Mouse (Mus musculus) liver, embryonic 15.5 days (tissue): ENCODE measurements at regions not wholly inside any gene's neighbourhood (a gene's known extent, or its start where the extent isn't known, plus 50 kb on each side); places are given as distances from the start of the nearest gene placed in this dataset.
"Not testable (repeated sequence)": the region's sequence is repeated elsewhere in the genome, so short reads cannot be mapped to it uniquely, and the experiment has no call there.

Experiments
- ATAC-seq: fragments of 200-750 bp; cut with Nextera tagmentation; 2 replicates; pipeline ENCODE4 v1.8.0; 2017; ENCODE audit warnings: moderate number of reproducible peaks, mild to moderate bottlenecking, moderate library complexity; ENCODE audit not compliant: insufficient read depth
- H3K27ac ChIP-seq: fragments of 300-500 bp; sonication (generic); replicated peaks from 2 replicates; pipeline ENCODE4 v1.5.1; 2015; ENCODE audit warnings: mild to moderate bottlenecking, inconsistent platforms
- H3K27me3 ChIP-seq: fragments of 300-500 bp; sonication (generic); 2 replicates; pipeline ENCODE4 v1.6.1; 2015; ENCODE audit warnings: mild to moderate bottlenecking, inconsistent platforms
- H3K36me3 ChIP-seq: fragments of 300-500 bp; sonication (generic); replicated peaks from 2 replicates; pipeline ENCODE4 v1.6.1; 2015; ENCODE audit warnings: moderate library complexity, mild to moderate bottlenecking, inconsistent platforms
- H3K4me1 ChIP-seq: fragments of 300-500 bp; sonication (generic); replicated peaks from 2 replicates; pipeline ENCODE4 v1.6.1; 2015; ENCODE audit warnings: inconsistent platforms
- H3K4me2 ChIP-seq: fragments of 300-500 bp; sonication (generic); 2 replicates; pipeline ENCODE4 v1.6.1; 2015; ENCODE audit warnings: moderate library complexity, mild to moderate bottlenecking, inconsistent platforms
- H3K4me3 ChIP-seq: fragments of 300-500 bp; sonication (generic); replicated peaks from 2 replicates; pipeline ENCODE4 v1.5.1; 2015; ENCODE audit warnings: mild to moderate bottlenecking, inconsistent platforms
- H3K9ac ChIP-seq: fragments of 300-500 bp; sonication (generic); 2 replicates; pipeline ENCODE4 v1.6.1; 2015; ENCODE audit warnings: moderate library complexity, mild to moderate bottlenecking, inconsistent platforms
- H3K9me3 ChIP-seq: fragments of 300-500 bp; sonication (generic); replicated peaks from 2 replicates; pipeline ENCODE4 v1.6.1; 2016; ENCODE audit warnings: inconsistent platforms
- WGBS: fragments of 180-500 bp; shearing (Covaris S2); methylation state at CpG from one replicate; pipeline ENCODE4 v1.1.7; 2015; ENCODE audit warnings: mixed read lengths; ENCODE audit not compliant: insufficient replicate concordance; 5-methylcytosine and 5-hydroxymethylcytosine counted together

GRCm38 (mm10) chr2:166310438-166310837 is 155.0 kb upstream of the Sulf2 start:
- WGBS: 54% methylated on average over 5 of the region's 5 CpGs
- Histone ChIP-seq H3K4me2 (no peak overlapping the region), H3K9me3 (no peaks in the 10 kb centered on the region), H3K27me3 (no peaks in the 10 kb centered on the region), H3K9ac (no peak overlapping the region), H3K4me3 (no peak overlapping the region), H3K4me1 (no peaks in the 10 kb centered on the region), H3K27ac (no peak overlapping the region), H3K36me3 (no peaks in the 10 kb centered on the region)
- no peak for ATAC-seq

GRCm38 (mm10) chr2:166309882-166310281 is 154.4 kb upstream of the Sulf2 start:
- no peaks in the 10 kb centered on the region for H3K27me3 ChIP-seq
- ATAC-seq: no peak
- no peaks in the 10 kb centered on the region for H3K4me1 ChIP-seq
- no peaks in the 10 kb centered on the region for H3K36me3 ChIP-seq
- H3K4me2 ChIP-seq: no peak overlapping the region
- no peak overlapping the region for H3K9ac ChIP-seq
- no peak overlapping the region for H3K4me3 ChIP-seq
- H3K9me3 ChIP-seq: no peaks in the 10 kb centered on the region
- 68% methylated on average over 2 of the region's 2 CpGs for WGBS
- no peak overlapping the region for H3K27ac ChIP-seq

DNA sequence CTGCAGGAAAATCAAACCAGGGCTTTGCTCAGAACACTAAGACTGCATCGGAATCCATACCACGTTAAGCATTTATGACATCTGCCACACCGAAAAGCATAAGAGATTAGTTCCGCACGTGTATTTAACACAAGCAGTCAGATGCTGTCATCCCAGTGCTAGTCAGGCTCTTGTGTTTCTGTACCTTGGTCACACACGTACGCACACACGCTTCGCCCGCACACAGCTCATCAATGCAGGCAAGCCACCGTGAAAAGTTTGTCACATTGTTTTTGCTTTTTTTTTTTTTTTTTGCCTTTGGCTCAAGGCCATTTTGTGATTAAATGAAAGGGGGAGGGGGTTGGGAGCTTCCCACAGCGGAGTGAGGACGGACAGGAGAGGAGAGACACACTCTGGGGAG is 152.1 kb upstream of the Sulf2 start:
- no peaks in the 10 kb centered on the region for H3K27me3 ChIP-seq
- no peak overlapping the region for H3K4me2 ChIP-seq
- H3K36me3 ChIP-seq: no peaks in the 10 kb centered on the region
- H3K9ac ChIP-seq: no peak overlapping the region
- no peaks in the 10 kb centered on the region for H3K9me3 ChIP-seq
- ATAC-seq: no peak
- H3K4me3 ChIP-seq: no peak overlapping the region
- H3K4me1 ChIP-seq: no peaks in the 10 kb centered on the region
- no peak overlapping the region for H3K27ac ChIP-seq
- WGBS: 74% methylated on average over 13 of the region's 13 CpGs

DNA sequence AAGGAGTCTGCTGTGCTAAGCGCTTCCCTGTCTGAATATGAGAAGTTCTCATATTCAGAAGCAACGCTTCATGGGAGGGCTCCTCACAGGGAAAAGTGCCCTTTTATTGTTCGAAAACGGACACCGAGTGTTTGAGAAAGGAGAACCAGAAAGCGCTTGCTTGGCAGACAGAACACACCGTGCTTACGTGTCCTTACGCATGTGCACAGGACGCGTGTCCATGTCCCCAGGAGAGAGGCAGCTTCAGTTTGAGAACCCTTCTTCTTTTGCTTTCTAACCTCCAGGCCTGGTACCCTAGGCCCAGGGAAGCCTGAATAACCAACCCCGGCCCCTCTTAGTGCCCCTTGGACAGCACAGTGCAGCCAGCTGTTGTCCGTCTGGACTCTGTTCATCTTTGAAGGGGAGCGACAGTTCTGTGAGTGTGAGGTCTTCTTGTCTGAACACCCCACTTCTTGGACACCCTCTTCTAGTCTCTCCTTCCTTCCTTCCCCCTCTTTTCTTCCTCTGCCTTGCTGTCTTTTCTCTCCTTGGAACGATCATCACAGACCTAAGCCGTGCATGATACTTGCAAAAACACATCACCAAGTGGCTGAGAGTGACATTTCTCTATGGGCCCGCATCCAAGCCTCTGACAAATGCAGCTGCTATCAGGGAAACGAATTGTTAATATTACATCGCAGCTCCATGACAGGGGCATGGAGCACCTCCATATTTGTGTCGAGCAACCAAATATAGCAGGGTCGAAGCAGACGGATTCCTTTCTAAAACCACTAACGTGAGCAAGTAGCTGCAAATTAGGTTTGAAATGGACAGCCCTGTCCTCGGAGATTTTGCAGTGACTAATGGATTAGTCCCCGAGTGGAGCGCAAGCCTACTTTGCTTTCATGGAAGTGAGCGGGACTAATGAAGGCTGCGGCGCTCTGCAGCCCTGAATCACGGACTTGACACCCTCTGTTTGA is 149.9 kb upstream of the Sulf2 start:
- no peaks in the 10 kb centered on the region for H3K4me1 ChIP-seq
- no peaks in the 10 kb centered on the region for H3K36me3 ChIP-seq
- no peak overlapping the region for H3K27ac ChIP-seq
- H3K4me3 ChIP-seq: no peak overlapping the region
- no peaks in the 10 kb centered on the region for H3K9me3 ChIP-seq
- WGBS: 75% methylated on average over 30 of the region's 30 CpGs
- H3K9ac ChIP-seq: no peak overlapping the region
- no peaks in the 10 kb centered on the region for H3K27me3 ChIP-seq
- ATAC-seq: no peak
- H3K4me2 ChIP-seq: no peak overlapping the region

- H3K4me1 ChIP-seq: no peaks in the 10 kb centered on the region
- H3K9ac ChIP-seq: no peak overlapping the region
- no peaks in the 10 kb centered on the region for H3K27me3 ChIP-seq
- H3K9me3 ChIP-seq: no peaks in the 10 kb centered on the region
- H3K4me3 ChIP-seq: no peak overlapping the region
- no peak overlapping the region for H3K27ac ChIP-seq
- H3K4me2 ChIP-seq: no peak overlapping the region
- no peaks in the 10 kb centered on the region for H3K36me3 ChIP-seq
- ATAC-seq: no peak
- WGBS: 56% methylated on average over 2 of the region's 2 CpGs
Observed at GRCm38 (mm10) chr2:166303854-166304253, 148.4 kb upstream of the Sulf2 start.

DNA sequence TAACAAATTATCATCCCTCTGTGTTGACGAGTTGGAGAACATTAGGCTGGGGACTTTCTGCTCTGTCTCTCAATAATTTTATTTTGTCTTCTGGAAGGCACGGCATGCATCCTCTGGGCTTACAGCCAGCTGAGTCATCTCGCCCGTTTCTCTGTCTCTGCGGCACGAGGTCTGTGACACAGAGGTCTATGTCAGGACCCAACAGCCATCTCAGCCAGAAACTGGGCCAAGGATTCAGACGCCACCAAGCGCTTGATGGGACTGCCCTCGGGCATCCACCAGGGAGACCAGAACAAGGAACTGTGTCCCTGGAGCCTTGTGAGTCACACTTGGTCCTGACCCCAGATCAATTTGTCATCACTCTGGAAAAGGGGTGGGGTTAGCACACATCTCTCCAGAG is 145.7 kb upstream of the Sulf2 start:
- 74% methylated on average over 9 of the region's 9 CpGs for WGBS
- no peak for ATAC-seq
- Histone ChIP-seq H3K9me3 (no peaks in the 10 kb centered on the region), H3K4me3 (no peak overlapping the region), H3K36me3 (no peaks in the 10 kb centered on the region), H3K27me3 (no peaks in the 10 kb centered on the region), H3K9ac (no peak overlapping the region), H3K27ac (no peak overlapping the region), H3K4me1 (no peaks in the 10 kb centered on the region), H3K4me2 (no peak overlapping the region)

DNA sequence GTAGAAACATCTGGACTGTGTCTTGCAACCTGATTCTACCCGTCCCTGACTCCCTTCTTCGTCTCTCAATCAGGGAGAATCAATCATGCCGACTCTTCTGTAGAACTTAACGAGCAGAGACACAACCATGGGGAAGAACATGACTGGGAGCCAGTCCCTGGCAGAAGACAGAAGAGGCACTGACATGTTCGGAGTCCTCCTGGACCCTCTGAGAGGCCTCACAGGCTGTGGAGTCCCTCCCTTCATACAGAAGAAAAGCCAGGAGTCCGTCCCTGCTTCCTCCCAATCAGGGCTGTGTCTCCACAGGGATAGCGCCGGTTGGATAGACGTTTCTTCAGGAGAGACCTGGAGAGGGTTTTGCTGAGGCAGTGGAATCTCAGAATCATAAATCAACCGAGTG is 139.2 kb upstream of the Sulf2 start:
- no peak overlapping the region for H3K4me3 ChIP-seq
- H3K4me1 ChIP-seq: no peaks in the 10 kb centered on the region
- no peaks in the 10 kb centered on the region for H3K27me3 ChIP-seq
- H3K9ac ChIP-seq: no peak overlapping the region
- WGBS: 48% methylated on average over 10 of the region's 10 CpGs
- no peak overlapping the region for H3K27ac ChIP-seq
- no peaks in the 10 kb centered on the region for H3K36me3 ChIP-seq
- no peaks in the 10 kb centered on the region for H3K9me3 ChIP-seq
- no peak for ATAC-seq
- no peak overlapping the region for H3K4me2 ChIP-seq

GRCm38 (mm10) chr2:166292987-166293386 is 137.5 kb upstream of the Sulf2 start:
- H3K27ac ChIP-seq: no peak overlapping the region
- H3K36me3 ChIP-seq: no peaks in the 10 kb centered on the region
- H3K27me3 ChIP-seq: no peaks in the 10 kb centered on the region
- no peak overlapping the region for H3K4me2 ChIP-seq
- H3K9ac ChIP-seq: no peak overlapping the region
- H3K4me3 ChIP-seq: no peak overlapping the region
- 36% methylated on average over 6 of the region's 6 CpGs for WGBS
- H3K9me3 ChIP-seq: no peaks in the 10 kb centered on the region
- ATAC-seq: no peak
- no peaks in the 10 kb centered on the region for H3K4me1 ChIP-seq

DNA sequence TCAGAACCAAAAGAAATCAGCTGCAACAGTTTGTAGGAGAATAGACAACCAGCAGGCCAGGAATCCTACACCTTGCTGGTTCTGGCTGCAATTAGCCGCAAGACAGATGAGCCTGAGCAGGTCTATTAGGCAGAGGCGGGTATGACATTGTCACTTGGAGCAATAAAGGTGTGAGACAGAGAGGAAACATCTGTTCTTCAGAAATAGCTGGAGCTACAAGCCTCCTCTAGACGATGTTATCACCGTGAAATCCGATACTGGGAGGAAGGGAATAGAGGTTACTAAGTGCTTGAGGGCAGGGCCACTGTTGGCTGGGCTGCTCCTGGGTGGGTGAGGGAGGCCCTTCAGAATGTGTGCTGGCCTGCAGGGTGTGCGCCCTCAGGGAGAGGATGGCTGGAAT is 135.8 kb upstream of the Sulf2 start:
- no peak for ATAC-seq
- 25% methylated on average over 6 of the region's 6 CpGs for WGBS
- Histone ChIP-seq H3K27me3 (no peaks in the 10 kb centered on the region), H3K36me3 (no peaks in the 10 kb centered on the region), H3K27ac (no peak overlapping the region), H3K4me2 (no peak overlapping the region), H3K4me3 (no peak overlapping the region), H3K9me3 (no peaks in the 10 kb centered on the region), H3K9ac (no peak overlapping the region), H3K4me1 (no peaks in the 10 kb centered on the region)

GRCm38 (mm10) chr2:166290826-166291225 is 135.4 kb upstream of the Sulf2 start:
- WGBS: 47% methylated on average over 9 of the region's 9 CpGs
- Histone ChIP-seq H3K27ac (no peak overlapping the region), H3K4me3 (no peak overlapping the region), H3K9me3 (no peaks in the 10 kb centered on the region), H3K9ac (no peak overlapping the region), H3K27me3 (no peaks in the 10 kb centered on the region), H3K4me1 (no peaks in the 10 kb centered on the region), H3K36me3 (no peaks in the 10 kb centered on the region), H3K4me2 (no peak overlapping the region)
- ATAC-seq: no peak

GRCm38 (mm10) chr2:166289198-166289597 is 133.7 kb upstream of the Sulf2 start:
- WGBS: 16% methylated on average over 6 of the region's 6 CpGs
- ATAC-seq: no peak

GRCm38 (mm10) chr2:166281137-166281536 is 125.7 kb upstream of the Sulf2 start:
- H3K27ac ChIP-seq, ATAC-seq: not testable (repeated sequence)

More at GRCm38 (mm10) chr2:166289198-166289597, 133.7 kb upstream of the Sulf2 start:
- H3K4me2 ChIP-seq: no peak overlapping the region
- H3K36me3 ChIP-seq: no peaks in the 10 kb centered on the region
- no peaks in the 10 kb centered on the region for H3K27me3 ChIP-seq
- H3K4me1 ChIP-seq: no peaks in the 10 kb centered on the region
- H3K27ac ChIP-seq: no peak overlapping the region
- H3K4me3 ChIP-seq: no peak overlapping the region
- no peak overlapping the region for H3K9ac ChIP-seq
- no peaks in the 10 kb centered on the region for H3K9me3 ChIP-seq

More at GRCm38 (mm10) chr2:166281137-166281536, 125.7 kb upstream of the Sulf2 start:
- not testable (repeated sequence) for H3K9me3 ChIP-seq, H3K36me3 ChIP-seq, H3K9ac ChIP-seq, H3K4me3 ChIP-seq, H3K4me2 ChIP-seq, H3K4me1 ChIP-seq, H3K27me3 ChIP-seq
- 60% methylated on average over 1 of the region's 5 CpGs for WGBS
